Mouse (Mus musculus) G1E (cell line): Measurements from ENCODE around the gene Tspan6.

Experiments used
- CTCF ChIP-seq: IDR thresholded peaks from 2 replicates; pipeline ENCODE4 v1.5.1; 2012; ENCODE audit warnings: low read depth, low read length, inconsistent platforms, mixed read lengths
- GATA1 ChIP-seq: IDR thresholded peaks from 2 replicates; pipeline ENCODE4 v1.6.1; 2012; ENCODE audit warnings: borderline replicate concordance, low read length, inconsistent platforms, mixed read lengths
- TAL1 ChIP-seq: conservative IDR thresholded peaks from 2 replicates; pipeline ENCODE4 v1.6.1; 2012; ENCODE audit warnings: low read depth, low read length, inconsistent platforms, mixed read lengths

- no peak for TF ChIP-seq GATA1
- TF ChIP-seq CTCF = no peak
- TF ChIP-seq TAL1 = no peak
Measured at GRCm38 (mm10) chrX:133908261-133908660, 10.0 kb upstream of the Tspan6 start, which contains the start of gene Srpx2.
